Mouse (Mus musculus) spleen, postnatal 4 days (tissue): Measurements from ENCODE around the gene Gm3739.
A peak's percentile ranks its signal among the peaks of the same experiment; 100 is the strongest.
"Not testable (repeated sequence)": the region's sequence is repeated elsewhere in the genome, so short reads cannot be mapped to it uniquely, and the experiment has no call there.

Experiments
- DNase-seq, 2 experiments: peaks; one replicate each; pipeline ENCODE4 v3.0.0; 2022; ENCODE audit warnings: low spot score in 2 of 2

The Gm3739 gene

GRCm38 (mm10) chr14:7314661-7315060, at the start of gene Gm3739:
Gene Gm3739, minus strand, starts transcription at chr14:7315049.
- DNase-seq: peak; percentile 8 to 36

DNA sequence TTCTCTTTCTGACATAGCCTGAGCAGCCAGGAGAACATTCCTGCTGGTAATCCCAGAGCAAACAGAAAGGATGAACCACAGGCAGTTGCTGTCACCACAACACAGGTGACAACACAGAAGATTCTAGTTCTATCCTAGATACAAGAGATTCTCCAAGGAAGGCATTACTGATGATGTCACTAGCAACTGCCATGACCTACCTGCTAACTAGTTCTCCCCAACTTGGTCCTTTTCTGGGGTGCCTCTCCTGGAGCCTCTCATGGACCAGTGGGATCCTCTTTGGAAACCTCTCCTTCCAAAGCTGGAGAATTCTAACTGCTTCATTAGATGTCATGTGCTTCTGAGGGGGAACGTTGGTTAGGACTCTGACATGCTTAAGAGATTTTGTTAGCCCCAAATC, 17.4 kb upstream of the Gm3739 start, which contains the start of gene Gm5797:
Gene Gm5797, minus strand, starts transcription at position 101 of the 400 bp plus-strand sequence.
- not testable (repeated sequence) for DNase-seq

GRCm38 (mm10) chr14:7315093-7315492, 244 bp upstream of the Gm3739 start:
- DNase-seq: peak; percentile 8 to 47

GRCm38 (mm10) chr14:7264614-7265013, 50.2 kb downstream of the Gm3739 start, which contains the start of gene Gm3727:
Gene Gm3727, minus strand, starts transcription at chr14:7264714.
- DNase-seq: not testable (repeated sequence)
